Mouse (Mus musculus) G1E (cell line): ENCODE measurements around the gene Zzef1. TPM values are rescaled to one million over a fixed set of nuclear protein-coding genes. Genes with fewer than 3 reads are reported as not detected.

Source experiments
- ATAC-seq: 2 replicates; pipeline ENCODE4 v1.8.0; 2016; ENCODE audit warnings: mild to moderate bottlenecking; ENCODE audit not compliant: insufficient number of reproducible peaks, poor library complexity, low FRiP score, severe bottlenecking; ENCODE audit errors: extremely low read depth
- DNase-seq: peaks from one replicate; pipeline ENCODE4 v3.0.0; 2012; ENCODE audit warnings: low spot score
- H3K27me3 ChIP-seq: 2 replicates; pipeline ENCODE4 v1.6.1; 2012; ENCODE audit warnings: mild to moderate bottlenecking, low read length, inconsistent platforms; ENCODE audit not compliant: insufficient read depth
- H3K36me3 ChIP-seq: replicated peaks from 2 replicates; pipeline ENCODE3; 2012; ENCODE audit warnings: mild to moderate bottlenecking, inconsistent platforms
- H3K4me1 ChIP-seq: 2 replicates; pipeline ENCODE4 v1.6.1; 2012; ENCODE audit warnings: low read depth, low read length, inconsistent platforms, mixed read lengths; ENCODE audit not compliant: insufficient read depth
- H3K4me3 ChIP-seq: 2 replicates; pipeline ENCODE4 v1.5.1; 2012; ENCODE audit warnings: low read depth, mild to moderate bottlenecking, inconsistent platforms, low read length, moderate library complexity, mixed read lengths
- H3K9me3 ChIP-seq: replicated peaks from 2 replicates; pipeline ENCODE4 v1.6.1; 2012; ENCODE audit warnings: inconsistent platforms
- CTCF ChIP-seq: IDR thresholded peaks from 2 replicates; pipeline ENCODE4 v1.5.1; 2012; ENCODE audit warnings: low read depth, low read length, inconsistent platforms, mixed read lengths
- GATA1 ChIP-seq: IDR thresholded peaks from 2 replicates; pipeline ENCODE4 v1.6.1; 2012; ENCODE audit warnings: borderline replicate concordance, low read length, inconsistent platforms, mixed read lengths
- GATA2 ChIP-seq: IDR thresholded peaks from 2 replicates; pipeline ENCODE4 v1.6.1; 2012; ENCODE audit warnings: low read depth, low read length, inconsistent platforms, borderline replicate concordance
- POLR2AphosphoS5 ChIP-seq: IDR thresholded peaks from 2 replicates; pipeline ENCODE4 v1.6.1; 2012; ENCODE audit warnings: low read depth, low read length, inconsistent platforms; ENCODE audit not compliant: insufficient replicate concordance
- TAL1 ChIP-seq: conservative IDR thresholded peaks from 2 replicates; pipeline ENCODE4 v1.6.1; 2012; ENCODE audit warnings: low read depth, low read length, inconsistent platforms, mixed read lengths
- polyA plus RNA-seq: library from polyadenylated mRNA; stranded (reverse); fragments of >175 nt; gene quantifications from 2 replicates; pipeline ENCODE4 v1.2.3, GENCODE M21; 2012
- total RNA-seq, 2 experiments: library from RNA; stranded (forward) in 1 of 2; stranded (reverse) in 1 of 2; fragments of 200-1000 nt in 1 of 2; fragments of >200 nt in 1 of 2; fragmentation: Nextera tagmentation in 1 of 2; gene quantifications; 2 replicates each; pipeline ENCODE4 v1.2.3; 2014 to 2017

Zzef1 gene
- total and polyA plus RNA-seq, 3 experiments = 5.3 to 43.4 (median 33.2) TPM

DNA sequence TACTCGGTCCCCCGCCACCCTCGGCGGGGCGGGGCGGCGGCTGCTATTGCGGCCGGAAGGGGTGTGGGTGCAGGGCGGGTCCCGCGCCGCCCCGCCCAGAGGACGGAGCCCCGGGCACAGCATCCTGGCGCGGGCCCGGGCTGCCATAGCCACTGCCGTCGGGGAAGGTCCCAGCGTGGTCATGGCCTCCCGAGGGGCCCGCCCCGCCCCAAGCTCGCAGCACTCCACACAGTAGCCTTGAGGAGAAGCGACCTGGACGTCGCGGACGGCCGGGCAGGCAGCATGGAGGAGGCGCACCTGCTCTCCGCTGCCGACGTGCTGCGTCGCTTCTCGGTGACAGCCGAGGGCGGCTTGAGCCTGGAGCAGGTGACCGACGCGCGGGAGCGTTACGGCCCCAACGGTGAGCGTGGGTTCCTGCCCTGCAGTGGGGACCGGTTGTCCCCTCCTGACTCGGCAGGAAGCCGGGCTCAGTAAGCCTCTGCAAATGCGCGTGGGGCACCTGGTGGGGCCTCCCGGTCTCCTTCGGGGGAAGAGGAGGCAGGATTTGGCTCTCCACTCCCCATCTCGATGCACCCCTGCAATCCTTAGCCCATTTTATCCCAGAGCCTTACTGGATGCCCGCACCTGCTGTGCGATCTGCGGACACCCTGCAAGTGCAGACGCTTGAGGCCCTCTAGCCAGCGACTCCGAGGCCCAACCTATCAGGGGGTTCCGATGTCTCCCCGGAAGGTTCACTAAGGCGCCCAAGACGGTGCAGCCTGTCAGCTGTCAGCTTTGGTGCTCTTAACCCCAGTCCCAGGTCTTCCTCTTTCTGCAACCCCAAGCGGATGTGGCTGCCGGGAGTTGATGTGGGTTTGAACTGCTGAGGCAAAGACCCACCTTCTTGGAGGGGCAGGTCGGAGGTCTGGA is 165.3 kb downstream of the Zzef1 start, which contains the start of gene Atp2a3:
Gene Atp2a3 (plus strand): TSS at position 98 of the 909 bp plus-strand sequence.
- H3K4me3 ChIP-seq = peak within 1 kb of the TSS; percentile 73
- H3K27me3 ChIP-seq = peaks cover 48% of the 10 kb centered on the region
- peak; percentile 77 for DNase-seq
- ATAC-seq = peak; percentile 46
- H3K9me3 ChIP-seq = no peaks in the 10 kb centered on the region
- H3K4me1 ChIP-seq = peaks cover 63% of the 10 kb centered on the region
- H3K36me3 ChIP-seq = peaks cover 17% of the 10 kb centered on the region
- no peak for TF ChIP-seq GATA1
- TF ChIP-seq CTCF = no peak
- TF ChIP-seq GATA2 = no peak
- no peak for TF ChIP-seq POLR2AphosphoS5
- TF ChIP-seq TAL1 = no peak

DNA sequence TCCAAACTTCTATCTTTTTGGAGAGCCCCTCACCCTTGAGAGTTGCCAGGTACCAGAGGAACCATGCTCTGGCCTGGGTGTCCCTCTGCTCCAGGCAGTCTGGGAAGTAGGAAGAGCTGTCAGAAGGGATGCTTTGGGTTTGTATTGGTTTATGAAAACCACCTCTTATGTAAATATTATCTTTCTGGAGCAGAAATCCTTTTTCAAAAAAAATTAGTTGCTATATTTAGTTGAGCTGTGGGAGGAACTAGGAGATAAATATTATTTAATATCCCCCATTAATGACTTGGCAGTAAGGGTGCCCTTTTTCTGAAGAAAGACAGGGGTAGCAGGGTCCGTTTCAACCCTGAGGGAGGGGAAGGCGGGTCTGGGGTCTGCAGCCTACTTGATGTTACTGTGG is 166.4 kb downstream of the Zzef1 start:
- H3K4me1 ChIP-seq = peaks cover 56% of the 10 kb centered on the region
- no peak overlapping the region for H3K4me3 ChIP-seq
- DNase-seq (no peak), ATAC-seq (no peak)
- TF ChIP-seq GATA2 (no peak), POLR2AphosphoS5 (no peak), GATA1 (no peak), TAL1 (no peak), CTCF (no peak)
- peaks cover 25% of the 10 kb centered on the region for H3K36me3 ChIP-seq
- H3K27me3 ChIP-seq = peaks cover 51% of the 10 kb centered on the region
- H3K9me3 ChIP-seq = no peaks in the 10 kb centered on the region

DNA sequence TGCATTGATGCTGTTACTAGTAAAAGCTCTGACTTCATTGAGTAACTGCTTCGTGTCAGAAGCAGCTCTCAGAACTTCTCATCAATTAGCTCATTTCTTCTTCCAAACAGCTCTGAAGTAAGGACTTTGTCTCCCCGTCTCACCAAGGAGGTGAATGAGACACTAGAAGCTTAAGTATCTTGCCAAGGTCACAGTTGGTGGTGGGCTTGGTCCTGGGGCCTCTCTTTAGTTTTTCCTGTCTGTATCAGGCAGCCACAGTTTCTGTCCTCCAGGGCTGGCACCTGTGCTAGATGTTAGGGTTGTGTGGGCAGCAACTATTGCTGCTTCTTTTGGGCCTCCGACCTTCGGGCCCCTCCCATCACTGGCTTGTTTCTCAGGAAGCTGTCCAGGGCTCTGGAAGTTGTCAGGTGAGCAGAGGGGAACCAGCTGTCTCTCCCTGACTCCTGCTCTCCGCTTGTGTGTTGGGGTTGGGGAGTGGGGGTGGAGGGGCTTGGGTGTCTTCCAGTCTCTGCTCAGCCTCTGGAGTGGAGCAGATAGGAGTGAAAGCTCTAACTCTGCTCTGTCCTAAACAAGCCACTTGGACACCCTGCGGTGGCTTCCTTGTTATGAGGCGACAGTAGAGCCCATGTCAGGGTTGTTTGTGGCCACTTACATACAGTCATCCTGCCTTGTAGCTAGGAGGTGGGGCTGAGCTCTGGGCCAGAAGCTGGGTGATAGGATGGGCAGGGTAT is 167.2 kb downstream of the Zzef1 start:
- Histone ChIP-seq H3K9me3 (no peaks in the 10 kb centered on the region), H3K4me3 (no peak overlapping the region), H3K27me3 (peaks cover 51% of the 10 kb centered on the region), H3K4me1 (peaks cover 48% of the 10 kb centered on the region), H3K36me3 (peaks cover 28% of the 10 kb centered on the region)
- no peak for ATAC-seq
- TF ChIP-seq CTCF = no peak
- TF ChIP-seq GATA1 = no peak
- TF ChIP-seq GATA2 = no peak
- no peak for TF ChIP-seq TAL1
- no peak for TF ChIP-seq POLR2AphosphoS5
- DNase-seq = no peak

DNA sequence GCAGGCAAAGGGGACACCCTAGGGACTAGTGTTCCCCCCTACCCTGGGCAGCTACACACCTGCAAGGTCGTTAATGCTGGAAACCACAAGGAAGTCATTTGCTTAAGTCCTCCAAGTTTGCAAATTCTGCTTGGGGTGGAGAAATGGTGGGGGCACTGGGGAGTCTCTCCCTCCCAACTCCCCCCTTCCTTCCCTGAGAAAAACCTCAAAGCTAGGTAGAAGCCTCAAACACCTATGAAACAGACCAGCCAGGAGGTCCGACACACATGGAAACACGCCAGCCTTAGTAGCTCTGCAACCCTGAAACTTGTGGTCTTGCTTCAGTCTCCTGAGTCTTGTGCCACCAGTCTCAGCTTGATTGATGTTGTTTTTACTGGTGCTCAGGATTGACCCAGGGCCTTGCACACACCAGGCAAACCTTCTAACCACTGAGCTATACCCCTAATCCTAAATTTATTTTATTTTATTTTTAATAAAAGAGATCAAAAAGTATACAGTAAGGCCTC is 167.8 kb downstream of the Zzef1 start:
- DNase-seq (no peak), ATAC-seq (no peak)
- Histone ChIP-seq H3K4me1 (peaks cover 45% of the 10 kb centered on the region), H3K4me3 (no peak overlapping the region), H3K9me3 (no peaks in the 10 kb centered on the region), H3K27me3 (peaks cover 50% of the 10 kb centered on the region), H3K36me3 (peaks cover 28% of the 10 kb centered on the region)
- no peak for TF ChIP-seq TAL1
- no peak for TF ChIP-seq GATA1
- no peak for TF ChIP-seq GATA2
- no peak for TF ChIP-seq POLR2AphosphoS5
- TF ChIP-seq CTCF = no peak

DNA sequence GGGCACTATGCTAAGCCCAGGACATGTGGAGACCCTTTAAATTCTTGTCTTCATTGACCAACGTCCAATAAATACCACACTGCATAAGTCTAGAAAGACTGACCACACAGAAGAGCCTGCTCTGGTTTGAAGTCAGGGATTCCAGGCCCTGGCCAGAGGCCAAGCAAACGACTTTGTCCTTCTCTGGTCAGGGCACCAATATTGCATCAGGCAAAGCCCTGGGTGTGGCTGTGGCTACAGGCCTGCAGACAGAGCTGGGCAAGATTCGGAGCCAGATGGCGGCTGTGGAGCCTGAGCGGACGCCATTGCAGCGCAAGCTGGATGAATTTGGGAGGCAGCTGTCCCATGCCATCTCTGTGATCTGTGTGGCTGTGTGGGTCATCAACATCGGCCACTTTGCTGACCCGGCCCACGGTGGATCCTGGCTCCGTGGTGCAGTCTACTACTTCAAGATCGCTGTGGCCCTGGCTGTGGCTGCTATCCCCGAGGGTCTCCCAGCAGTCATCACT is 179.0 kb downstream of the Zzef1 start:
- Histone ChIP-seq H3K4me1 (no peaks in the 10 kb centered on the region), H3K36me3 (peaks cover 83% of the 10 kb centered on the region), H3K9me3 (no peaks in the 10 kb centered on the region), H3K27me3 (peaks cover 23% of the 10 kb centered on the region), H3K4me3 (no peak overlapping the region)
- DNase-seq = no peak
- no peak for TF ChIP-seq CTCF
- TF ChIP-seq TAL1 = no peak
- TF ChIP-seq GATA1 = no peak
- TF ChIP-seq POLR2AphosphoS5 = no peak
- no peak for TF ChIP-seq GATA2
- ATAC-seq = no peak

Other genes starting within 250 kb of the Zzef1 start
- not detected in 2 replicates for gene Spns3, start 245.7 kb upstream of the Zzef1 start, total RNA-seq (2014; fragmentation: Nextera tagmentation)
- 0.11 and 0.12 TPM in 2 replicates for gene Spns3, start 245.7 kb upstream of the Zzef1 start, total RNA-seq (2017)
- not detected in 2 replicates for gene Spns3, start 245.7 kb upstream of the Zzef1 start, polyA plus RNA-seq
- gene Ube2g1, start 188.9 kb upstream of the Zzef1 start, total RNA-seq (2014; fragmentation: Nextera tagmentation) = 98.9 and 119 TPM in 2 replicates
- gene Ube2g1, start 188.9 kb upstream of the Zzef1 start, total RNA-seq (2017) = 52.6 and 60.1 TPM in 2 replicates
- 32.2 and 47.7 TPM in 2 replicates for gene Ube2g1, start 188.9 kb upstream of the Zzef1 start, polyA plus RNA-seq
- gene Ankfy1, start 106.2 kb upstream of the Zzef1 start, total RNA-seq (2014; fragmentation: Nextera tagmentation) = 77.4 and 80.8 TPM in 2 replicates
- gene Ankfy1, start 106.2 kb upstream of the Zzef1 start, total RNA-seq (2017) = 59.1 and 63.6 TPM in 2 replicates
- gene Ankfy1, start 106.2 kb upstream of the Zzef1 start, polyA plus RNA-seq = 15.4 and 26.5 TPM in 2 replicates
- gene Cyb5d2, start 84 bp upstream of the Zzef1 start, total RNA-seq (2014; fragmentation: Nextera tagmentation) = 11.7 and 13.2 TPM in 2 replicates
- 6.8 and 8.5 TPM in 2 replicates for gene Cyb5d2, start 84 bp upstream of the Zzef1 start, total RNA-seq (2017)
- 0.43 and 0.57 TPM in 2 replicates for gene Cyb5d2, start 84 bp upstream of the Zzef1 start, polyA plus RNA-seq
- 56.9 and 63.9 TPM in 2 replicates for gene Atp2a3, start 164.9 kb downstream of the Zzef1 start, total RNA-seq (2014; fragmentation: Nextera tagmentation)
- gene Atp2a3, start 164.9 kb downstream of the Zzef1 start, total RNA-seq (2017) = 79.9 and 101 TPM in 2 replicates
- 79.0 and 95.8 TPM in 2 replicates for gene Atp2a3, start 164.9 kb downstream of the Zzef1 start, polyA plus RNA-seq
- 11.4 and 12.0 TPM in 2 replicates for gene P2rx1, start 202.9 kb downstream of the Zzef1 start, total RNA-seq (2014; fragmentation: Nextera tagmentation)
- 46.9 and 53.7 TPM in 2 replicates for gene P2rx1, start 202.9 kb downstream of the Zzef1 start, total RNA-seq (2017)
- gene P2rx1, start 202.9 kb downstream of the Zzef1 start, polyA plus RNA-seq = 11.7 and 14.8 TPM in 2 replicates
- 1.9 and 4.2 TPM in 2 replicates for gene Camkk1, start 222.8 kb downstream of the Zzef1 start, total RNA-seq (2014; fragmentation: Nextera tagmentation)
- gene Camkk1, start 222.8 kb downstream of the Zzef1 start, total RNA-seq (2017) = 13.1 and 13.8 TPM in 2 replicates
- gene Camkk1, start 222.8 kb downstream of the Zzef1 start, polyA plus RNA-seq = 8.9 and 9.9 TPM in 2 replicates